In the genomic region with DNA sequence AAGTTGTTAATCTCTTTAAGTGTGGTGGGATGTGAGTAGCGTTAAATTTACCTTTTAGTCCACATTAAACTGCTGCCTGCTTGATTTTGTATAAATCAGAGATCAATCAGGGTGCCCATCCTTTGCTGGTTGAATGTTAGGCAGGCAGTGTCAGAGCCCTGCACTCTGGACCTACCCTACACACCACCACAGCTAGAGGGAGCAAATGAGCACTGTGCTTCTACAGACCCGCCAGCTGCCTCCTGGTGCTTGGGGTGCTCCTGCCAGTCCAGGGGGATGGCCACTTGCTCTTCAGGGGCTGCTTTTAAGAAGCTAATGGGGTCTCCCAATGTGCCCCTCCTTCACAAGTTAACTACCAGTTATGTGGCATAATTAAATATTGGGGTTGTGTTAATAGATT, we compare ENCODE assay signal across 14 mouse cellular contexts.
DNase-seq lines count a peak whose midpoint lies in the region; ATAC-seq and TF ChIP-seq lines count a peak whose summit lies in the region.
"Had no signal": no experiment of that assay in that cellular context is flagged by ENCODE, and none has a peak within 500 bp of the region (broad histone marks: within the 10 kb centered on the region; RNA-seq: fewer than 3 reads in every experiment).

No protein-coding gene starts in this region.

- H3K4me3 ChIP-seq in kidney, embryonic 14.5 days (ENCODE audit: low read length): no peak overlapping the region
- no peak overlapping the region for H3K4me3 ChIP-seq in lung, adult 2 months (replicated peaks; ENCODE audit: extremely low read depth, low read depth, low read length)
- H3K4me3 ChIP-seq in ES-Bruce4 (ENCODE audit: low read depth, low read length): no peak overlapping the region
- H3K4me3 ChIP-seq in midbrain, embryonic 16.5 days (ENCODE audit: low read depth, low read length): no peak overlapping the region
- H3K4me3 ChIP-seq: forebrain, embryonic 12.5 days; heart, embryonic 15.5 days; hindbrain, embryonic 13.5 days; liver, embryonic 15.5 days had no signal

- 0 out of 2 replicates have a peak, but pooled peaks cover 12% of the 10 kb centered on the region for H3K4me1 ChIP-seq in kidney, embryonic 14.5 days (ENCODE audit: control insufficient read depth, insufficient read depth, low read length)
- no peaks in the 10 kb centered on the region for H3K4me1 ChIP-seq in lung, adult 2 months (ENCODE audit: control insufficient read depth, insufficient read depth, low read length)
- no peaks in the 10 kb centered on the region for H3K4me1 ChIP-seq in ES-Bruce4 (ENCODE audit: control insufficient read depth, insufficient read depth, low read length)
- H3K4me1 ChIP-seq in midbrain, embryonic 16.5 days (ENCODE audit: control insufficient read depth, insufficient read depth, low read length): peaks cover 3% of the 10 kb centered on the region; the same call in 1 of the 2 replicates
- H3K4me1 ChIP-seq: heart, embryonic 15.5 days; liver, embryonic 15.5 days had no signal

- no peak overlapping the region for H3K9ac ChIP-seq in kidney, embryonic 14.5 days (ENCODE audit: low read depth, low read length)
- H3K9ac ChIP-seq in ES-Bruce4 (ENCODE audit: low read depth, poor library complexity, severe bottlenecking): no peak overlapping the region
- no peak overlapping the region for H3K9ac ChIP-seq in midbrain, embryonic 16.5 days (ENCODE audit: low read depth, low read length)
- H3K9ac ChIP-seq: forebrain, embryonic 12.5 days; heart, embryonic 15.5 days; hindbrain, embryonic 13.5 days; liver, embryonic 15.5 days had no signal

- ATAC-seq in kidney, embryonic 14.5 days (ENCODE audit: low FRiP score, low TSS enrichment): no peak
- ATAC-seq in Patski: no peak
- ATAC-seq in midbrain, embryonic 16.5 days: no peak
- ATAC-seq: CD4-positive, CD25-positive, alpha-beta regulatory T cell, adult 4 months had no signal

- H3K27ac ChIP-seq in kidney, embryonic 14.5 days (ENCODE audit: low read depth, low read length): no peak overlapping the region
- no peak overlapping the region for H3K27ac ChIP-seq in ES-Bruce4 (ENCODE audit: insufficient read depth, low read length)
- H3K27ac ChIP-seq in midbrain, embryonic 16.5 days (ENCODE audit: low read length): no peak overlapping the region
- H3K27ac ChIP-seq: forebrain, embryonic 12.5 days; heart, embryonic 15.5 days; hindbrain, embryonic 13.5 days; liver, embryonic 15.5 days had no signal

- POLR2A ChIA-PET in Patski (lab: Charles Lee): interaction anchor here (0.6 kb wide), 1 partner anchor 213 kb away, joined by 3 read pairs; no protein-coding TSS in a partner anchor

- CTCF ChIA-PET in Patski (lab: Charles Lee): no interaction called here

- H3K4me2 ChIP-seq in kidney, embryonic 14.5 days (replicated peaks; ENCODE audit: low read depth, low read length): no peak overlapping the region
- H3K4me2 ChIP-seq in midbrain, embryonic 16.5 days (ENCODE audit: low read length): no peak overlapping the region
- H3K4me2 ChIP-seq: forebrain, embryonic 12.5 days; heart, embryonic 15.5 days; hindbrain, embryonic 13.5 days; liver, embryonic 15.5 days had no signal

- TF ChIP-seq CTCF in lung, adult 2 months (IDR thresholded peaks at IDR 0.05; ENCODE audit: insufficient read depth, low read length): no peak
- peak; percentile 17 for TF ChIP-seq CTCF in ES-Bruce4 (IDR thresholded peaks at IDR 0.05; ENCODE audit: low read depth, low read length)
- peak; percentile 46 for TF ChIP-seq CTCF in Patski (IDR thresholded peaks at IDR 0.05)

- in situ Hi-C loops in Patski (cut with MboI; ENCODE audit: low pct_unique_long_range_greater_than_20kb): no loop called here

- H3K36me3 ChIP-seq in kidney, embryonic 14.5 days (ENCODE audit: control insufficient read depth, insufficient read depth, low read length): no peaks in the 10 kb centered on the region
- no peaks in the 10 kb centered on the region for H3K36me3 ChIP-seq in ES-Bruce4 (ENCODE audit: control insufficient read depth, insufficient read depth, low read length, poor library complexity, severe bottlenecking)
- H3K36me3 ChIP-seq in midbrain, embryonic 16.5 days (ENCODE audit: control insufficient read depth, insufficient read depth, low read length): no peaks in the 10 kb centered on the region
- H3K36me3 ChIP-seq: forebrain, embryonic 12.5 days; heart, embryonic 15.5 days; hindbrain, embryonic 13.5 days; liver, embryonic 15.5 days had no signal

- no peak for TF ChIP-seq EP300 in ES-Bruce4 (IDR thresholded peaks at IDR 0.05; ENCODE audit: insufficient read depth, low read depth, low read length)

- no peak for TF ChIP-seq POLR2A in lung, adult 2 months (IDR thresholded peaks at IDR 0.05; ENCODE audit: borderline replicate concordance, extremely low read depth, low read depth, low read length)
- TF ChIP-seq POLR2A in ES-Bruce4 (IDR thresholded peaks at IDR 0.05; ENCODE audit: insufficient read depth, low read length): no peak

- peak; percentile 41 for DNase-seq in kidney, adult 9 months
- peak; percentile 3 for DNase-seq in lung, postnatal 14 days
- no peak for DNase-seq in lung, adult 2 months
- DNase-seq in Patski (ENCODE audit: low read depth, low spot score): no peak
- DNase-seq: cerebellum, adult 9-10 months; thymus, adult 2 months had no signal

- WGBS in kidney, embryonic 14.5 days: 97% methylated on average over 2 of the region's 2 CpGs
- WGBS in lung, adult 2 months: 82% methylated on average over 2 of the region's 2 CpGs
- WGBS in midbrain, embryonic 16.5 days: 84% methylated on average over 2 of the region's 2 CpGs

- no peaks in the 10 kb centered on the region for H3K27me3 ChIP-seq in kidney, embryonic 14.5 days (ENCODE audit: control insufficient read depth, insufficient read depth, low read length)
- no peaks in the 10 kb centered on the region; the same call in none of the 2 replicates for H3K27me3 ChIP-seq in ES-Bruce4 (ENCODE audit: control insufficient read depth, insufficient read depth, low read length, poor library complexity, severe bottlenecking)
- H3K27me3 ChIP-seq in Patski: no peaks in the 10 kb centered on the region
- no peaks in the 10 kb centered on the region for H3K27me3 ChIP-seq in midbrain, embryonic 16.5 days (ENCODE audit: control insufficient read depth, insufficient read depth, low read depth, low read length)
- H3K27me3 ChIP-seq: forebrain, embryonic 12.5 days; liver, embryonic 15.5 days had no signal

- H3K9me3 ChIP-seq in kidney, embryonic 14.5 days (ENCODE audit: control insufficient read depth, low read length): peaks cover 3% of the 10 kb centered on the region; the same call in 1 of the 2 replicates
- H3K9me3 ChIP-seq in ES-Bruce4 (replicated peaks; ENCODE audit: control insufficient read depth, insufficient read depth, low read length, poor library complexity, severe bottlenecking): no peaks in the 10 kb centered on the region
- H3K9me3 ChIP-seq in midbrain, embryonic 16.5 days (replicated peaks; ENCODE audit: control insufficient read depth, low read length, poor library complexity, severe bottlenecking): no peaks in the 10 kb centered on the region
- H3K9me3 ChIP-seq: forebrain, embryonic 12.5 days; heart, embryonic 15.5 days; hindbrain, embryonic 13.5 days had no signal

Comparison
In these comparisons a context has a peak if more than half of its experiments do, and no peak if none do; other contexts are left out.
1. DNase-seq: peak in kidney, adult 9 months (single experiment) and lung, postnatal 14 days (single experiment); none in lung, adult 2 months (single experiment) and Patski (single experiment).